Comparison of ENCODE assay signal across 16 mouse cellular contexts in the genomic region with DNA sequence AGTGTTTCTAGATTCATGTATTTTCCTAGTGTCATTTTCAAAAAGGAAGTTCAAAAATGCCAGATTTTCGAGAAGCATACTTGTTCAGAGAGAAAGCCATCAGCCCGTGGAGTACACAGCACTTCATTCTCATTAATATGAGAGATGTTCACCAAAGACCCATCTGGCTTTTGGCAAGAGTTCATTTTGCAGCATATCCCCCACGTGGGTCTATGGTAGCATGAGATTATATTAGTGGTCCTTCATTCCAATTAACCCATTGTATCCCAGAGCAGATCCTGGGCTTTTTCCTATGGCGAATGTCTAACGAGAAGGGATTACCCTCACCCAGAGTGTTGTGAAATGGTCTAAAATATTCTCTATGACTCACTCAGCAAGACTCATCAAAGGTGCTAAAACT.
A peak's percentile ranks its signal among the peaks of the same experiment; 100 is the strongest.
DNase-seq lines count a peak whose midpoint lies in the region; ATAC-seq and TF ChIP-seq lines count a peak whose summit lies in the region.
"Had no signal": no experiment of that assay in that cellular context is flagged by ENCODE, and none has a peak within 500 bp of the region (broad histone marks: within the 10 kb centered on the region; RNA-seq: fewer than 3 reads in every experiment).

No protein-coding gene starts in this region.

- POLR2A ChIA-PET in Patski (lab: Charles Lee): no interaction called here

- in situ Hi-C loops in Patski (cut with MboI; ENCODE audit: low pct_unique_long_range_greater_than_20kb): no loop called here

- no peaks in the 10 kb centered on the region for H3K36me3 ChIP-seq in forebrain, embryonic 11.5 days (ENCODE audit: control insufficient read depth, insufficient read depth, low read length)
- H3K36me3 ChIP-seq in forebrain, embryonic 10.5 days (replicated peaks): no peaks in the 10 kb centered on the region
- H3K36me3 ChIP-seq in forebrain, embryonic 14.5 days (ENCODE audit: control insufficient read depth, insufficient read depth, low read length): no peaks in the 10 kb centered on the region
- no peaks in the 10 kb centered on the region for H3K36me3 ChIP-seq in midbrain, embryonic 14.5 days (ENCODE audit: control insufficient read depth, insufficient read depth, low read length)
- H3K36me3 ChIP-seq: embryonic facial prominence, embryonic 15.5 days; G1E had no signal

- H3K4me2 ChIP-seq in forebrain, embryonic 11.5 days (ENCODE audit: low read depth, low read length, severe bottlenecking): no peak overlapping the region
- no peak overlapping the region for H3K4me2 ChIP-seq in forebrain, embryonic 14.5 days (ENCODE audit: low read length)
- H3K4me2 ChIP-seq in midbrain, embryonic 14.5 days (ENCODE audit: low read length): no peak overlapping the region
- H3K4me2 ChIP-seq: embryonic facial prominence, embryonic 15.5 days; liver, embryonic 11.5 days had no signal

- H3K27me3 ChIP-seq in forebrain, embryonic 11.5 days (ENCODE audit: control insufficient read depth, insufficient read depth, low read length): no peaks in the 10 kb centered on the region
- H3K27me3 ChIP-seq in forebrain, embryonic 10.5 days (ENCODE audit: poor library complexity, severe bottlenecking): no peaks in the 10 kb centered on the region
- no peaks in the 10 kb centered on the region for H3K27me3 ChIP-seq in Patski
- H3K27me3 ChIP-seq in forebrain, embryonic 14.5 days (replicated peaks; ENCODE audit: control insufficient read depth, insufficient read depth, low read length): no peaks in the 10 kb centered on the region
- H3K27me3 ChIP-seq in midbrain, embryonic 14.5 days (ENCODE audit: control insufficient read depth, insufficient read depth, low read length): no peaks in the 10 kb centered on the region
- H3K27me3 ChIP-seq: embryonic facial prominence, embryonic 15.5 days had no signal

- H3K9me3 ChIP-seq in forebrain, embryonic 11.5 days (ENCODE audit: control insufficient read depth, low read length): no peaks in the 10 kb centered on the region
- H3K9me3 ChIP-seq in forebrain, embryonic 10.5 days: no peaks in the 10 kb centered on the region
- H3K9me3 ChIP-seq in forebrain, embryonic 14.5 days (replicated peaks; ENCODE audit: control insufficient read depth, low read length): no peaks in the 10 kb centered on the region
- no peaks in the 10 kb centered on the region for H3K9me3 ChIP-seq in midbrain, embryonic 14.5 days (ENCODE audit: control insufficient read depth, low read length)
- H3K9me3 ChIP-seq: embryonic facial prominence, embryonic 15.5 days; G1E had no signal

- intact Hi-C loops in heart, postnatal 10 days (cut with DNase I): no loop called here

- CTCF ChIA-PET in Patski (lab: Charles Lee): interaction anchor here (1.9 kb wide), 1 partner anchor 9 kb away, joined by 6 read pairs; no protein-coding TSS in a partner anchor

- no peaks in the 10 kb centered on the region for H3K4me1 ChIP-seq in forebrain, embryonic 11.5 days (replicated peaks; ENCODE audit: control insufficient read depth, insufficient read depth, low read length)
- no peaks in the 10 kb centered on the region for H3K4me1 ChIP-seq in forebrain, embryonic 10.5 days
- peaks cover 6% of the 10 kb centered on the region; the same call in 1 of the 2 replicates for H3K4me1 ChIP-seq in forebrain, embryonic 14.5 days (ENCODE audit: control insufficient read depth, insufficient read depth, low read length)
- peaks cover 9% of the 10 kb centered on the region; the same call in 1 of the 2 replicates for H3K4me1 ChIP-seq in midbrain, embryonic 14.5 days (ENCODE audit: control insufficient read depth, insufficient read depth, low read length)
- H3K4me1 ChIP-seq: embryonic facial prominence, embryonic 15.5 days had no signal

- TF ChIP-seq CTCF in Patski (IDR thresholded peaks at IDR 0.05): no peak

- H3K27ac ChIP-seq in forebrain, embryonic 11.5 days (ENCODE audit: low read depth, low read length): no peak overlapping the region; the same call in 1 of the 2 replicates
- H3K27ac ChIP-seq in forebrain, embryonic 10.5 days: no peak overlapping the region
- no peak overlapping the region for H3K27ac ChIP-seq in forebrain, embryonic 14.5 days (ENCODE audit: low read depth, low read length)
- no peak overlapping the region for H3K27ac ChIP-seq in midbrain, embryonic 14.5 days (replicated peaks; ENCODE audit: low read depth, low read length)
- H3K27ac ChIP-seq: embryonic facial prominence, embryonic 15.5 days had no signal

- H3K4me3 ChIP-seq in forebrain, embryonic 11.5 days (ENCODE audit: low read depth, low read length): no peak overlapping the region
- no peak overlapping the region for H3K4me3 ChIP-seq in forebrain, embryonic 10.5 days
- no peak overlapping the region for H3K4me3 ChIP-seq in forebrain, embryonic 14.5 days (ENCODE audit: low read depth, low read length)
- no peak overlapping the region for H3K4me3 ChIP-seq in midbrain, embryonic 14.5 days (replicated peaks; ENCODE audit: low read depth, low read length)
- H3K4me3 ChIP-seq: embryonic facial prominence, embryonic 15.5 days; myocyte had no signal

- no peak for DNase-seq in forebrain, embryonic 11.5 days (ENCODE audit: low spot score)
- DNase-seq in forebrain, embryonic 10.5 days (ENCODE audit: extremely low spot score, low spot score): no peak
- no peak for DNase-seq in Patski (ENCODE audit: low read depth, low spot score)
- DNase-seq in forebrain, embryonic 14.5 days (ENCODE audit: low spot score): peak; percentile 89
- DNase-seq in midbrain, embryonic 14.5 days: peak; percentile 65
- DNase-seq in heart, postnatal 10 days: no peak
- DNase-seq in ovary, adult 18-20 months (ENCODE audit: low spot score): no peak
- no peak for DNase-seq in lung, postnatal 4 days
- DNase-seq: cerebellum, postnatal 25 days; heart, adult 11 months; kidney, adult 11 months; right cerebral cortex, postnatal 25 days had no signal

- WGBS in forebrain, embryonic 11.5 days: 50% methylated on average over 5 of the region's 5 CpGs
- WGBS in forebrain, embryonic 10.5 days: 72% methylated on average over 5 of the region's 5 CpGs
- 32% methylated on average over 5 of the region's 5 CpGs for WGBS in forebrain, embryonic 14.5 days
- 30% methylated on average over 5 of the region's 5 CpGs for whole genome bisulfite sequencing in midbrain, embryonic 14.5 days

- no peak overlapping the region for H3K9ac ChIP-seq in forebrain, embryonic 11.5 days (ENCODE audit: low read length)
- no peak overlapping the region for H3K9ac ChIP-seq in forebrain, embryonic 14.5 days (ENCODE audit: low read length)
- H3K9ac ChIP-seq in midbrain, embryonic 14.5 days (replicated peaks; ENCODE audit: low read length): no peak overlapping the region
- H3K9ac ChIP-seq: embryonic facial prominence, embryonic 15.5 days had no signal

- ATAC-seq in forebrain, embryonic 11.5 days (replicated peaks; ENCODE audit: low FRiP score): peak; percentile 66; the same call in 1 of the 2 replicates
- ATAC-seq in Patski: peak; percentile 33
- peak; percentile 93 for ATAC-seq in forebrain, embryonic 14.5 days
- ATAC-seq in midbrain, embryonic 14.5 days (ENCODE audit: low FRiP score, low TSS enrichment): peak; percentile 81

Comparison
In these comparisons a context has a peak if more than half of its experiments do, and no peak if none do; other contexts are left out.
1. DNase-seq: peak in forebrain, embryonic 14.5 days (single experiment) and midbrain, embryonic 14.5 days (single experiment); none in forebrain, embryonic 11.5 days (single experiment), forebrain, embryonic 10.5 days (single experiment), Patski (single experiment), heart, postnatal 10 days (0 of 2), ovary, adult 18-20 months (single experiment) and lung, postnatal 4 days (0 of 2).
2. ATAC-seq: peak in every context shown above with its lines; median percentile 93 in forebrain, embryonic 14.5 days; 81 in midbrain, embryonic 14.5 days; 66 in forebrain, embryonic 11.5 days; 33 in Patski.